Mouse (Mus musculus) left cerebral cortex, adult 2 months (tissue): ENCODE data around the gene Zfp362. TPM values are rescaled to one million over a fixed set of nuclear protein-coding genes. Genes with fewer than 3 reads are reported as not detected.

ENCODE experiments used
- DNase-seq, 2 experiments: peaks; one replicate each; pipeline ENCODE4 v3.0.0; 2021 to 2022; ENCODE audit warnings: low spot score in 2 of 2, mixed read lengths in 1 of 2; ENCODE audit errors: extremely low spot score in 1 of 2
- H3K27ac ChIP-seq: fragments of 200-600 bp; 2 replicates; pipeline ENCODE4 v1.8.1; 2022
- H3K4me3 ChIP-seq: fragments of 200-600 bp; 2 replicates; pipeline ENCODE4 v1.8.1; 2022
- CTCF ChIP-seq: fragments of 200-600 bp; IDR thresholded peaks from 2 replicates; pipeline ENCODE4 v1.8.1; 2022; ENCODE audit warnings: antibody characterized with exemption, mild to moderate bottlenecking, moderate library complexity
- intact Hi-C: fragments of 180-260 bp; cut with DNase I; formaldehyde crosslinking; loops from one replicate; pipeline ENCODE4 v1.15.1; 2025
- total RNA-seq, 2 experiments: library from RNA; stranded (reverse); gene quantifications; 2 replicates each; pipeline ENCODE4 v1.2.3; 2021

Zfp362 gene
- total RNA-seq, 2 experiments from 2014 or later: 27.1 to 28.1 TPM

DNA sequence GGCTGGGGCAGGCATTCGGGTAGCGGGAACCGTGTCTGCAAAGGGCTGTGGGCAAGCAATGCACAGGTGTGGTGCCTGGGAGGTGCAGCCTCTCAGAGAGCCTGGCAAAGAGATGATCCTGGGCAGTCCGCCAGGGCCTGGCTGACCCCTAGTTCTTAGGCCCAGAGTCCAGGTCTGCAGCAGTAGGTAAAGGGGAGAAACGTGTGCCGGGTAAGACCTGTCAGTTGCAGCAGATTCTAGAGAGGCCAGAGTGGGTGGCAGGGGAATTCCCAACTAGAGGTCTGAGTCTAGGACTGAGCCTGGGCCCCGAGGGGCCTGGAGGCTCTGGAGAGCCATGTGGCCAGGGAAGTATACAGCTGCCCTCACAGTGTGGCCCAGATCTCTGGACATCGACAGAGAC, 11.6 kb downstream of the Zfp362 start:
- no peak for TF ChIP-seq CTCF
- no peak overlapping the region for H3K4me3 ChIP-seq
- DNase-seq: no peak
- H3K27ac ChIP-seq: no peak overlapping the region
- intact Hi-C loops: no loop called here

DNA sequence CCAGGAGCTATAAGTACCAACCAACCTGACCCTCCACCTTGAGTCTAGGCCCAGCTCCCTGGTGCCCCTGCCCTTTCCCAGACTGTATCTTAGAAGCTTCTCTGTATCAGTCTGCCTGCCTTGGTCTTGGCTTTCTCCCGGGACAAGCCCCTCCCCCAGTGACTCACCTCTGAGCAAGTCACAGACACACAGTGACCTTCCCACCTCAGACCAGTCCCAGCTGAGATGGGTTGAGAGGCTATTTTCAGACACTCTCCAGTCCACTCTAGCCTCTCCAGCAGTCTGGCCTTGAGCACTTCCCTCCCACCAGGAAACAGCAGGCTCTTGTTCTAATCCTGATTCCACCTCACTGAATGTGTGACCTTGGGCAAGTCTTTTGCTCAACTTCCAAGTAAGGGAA, 12.1 kb downstream of the Zfp362 start:
- no peak for DNase-seq
- intact Hi-C loops: no loop called here
- H3K4me3 ChIP-seq: no peak overlapping the region
- no peak for TF ChIP-seq CTCF
- H3K27ac ChIP-seq: no peak overlapping the region

DNA sequence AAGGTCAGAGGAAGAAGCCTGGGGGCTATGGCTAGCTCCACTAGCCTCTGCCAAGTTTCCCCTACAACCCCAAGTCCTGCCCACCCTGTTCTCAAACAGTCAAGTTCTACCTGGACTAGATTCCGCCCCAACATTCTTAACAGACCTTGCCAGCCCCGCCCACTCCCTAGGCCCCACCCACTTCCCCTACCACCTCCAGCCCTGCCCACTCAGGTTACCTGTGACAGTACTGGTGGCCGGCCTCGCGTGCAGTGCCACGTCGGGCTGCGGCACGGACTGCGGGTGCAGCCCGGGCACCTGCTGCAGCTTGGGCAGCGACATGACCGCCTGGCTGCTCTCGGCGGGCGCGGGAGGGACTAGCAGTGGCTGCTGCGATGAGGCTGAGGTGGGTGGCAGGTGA, 16.2 kb downstream of the Zfp362 start:
- intact Hi-C loops: no loop called here

DNA sequence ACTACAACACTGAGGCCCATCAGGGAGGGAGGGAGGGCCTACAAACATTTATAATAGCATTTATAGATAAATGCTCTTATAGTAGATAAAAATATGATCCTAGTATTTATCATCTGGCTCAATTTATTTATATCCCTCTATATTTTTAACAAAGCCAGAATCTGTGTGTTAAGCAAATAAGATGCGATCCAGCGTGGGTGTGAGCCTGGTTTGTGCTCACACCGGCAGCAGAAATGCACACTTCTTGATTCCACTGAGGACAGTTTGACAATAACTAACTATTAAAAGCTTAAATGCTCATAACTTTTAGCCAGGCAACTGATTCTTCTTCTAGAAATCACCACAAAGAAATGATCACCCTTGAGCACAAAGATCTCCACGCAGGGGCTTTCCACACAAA, 17.7 kb downstream of the Zfp362 start:
- TF ChIP-seq CTCF: no peak
- DNase-seq: no peak
- intact Hi-C loops: no loop called here
- no peak overlapping the region for H3K4me3 ChIP-seq
- H3K27ac ChIP-seq: no peak overlapping the region

More for the DNA sequence above, 16.2 kb downstream of the Zfp362 start:
- TF ChIP-seq CTCF: no peak
- H3K4me3 ChIP-seq: no peak overlapping the region
- no peak overlapping the region for H3K27ac ChIP-seq
- DNase-seq: no peak

DNA sequence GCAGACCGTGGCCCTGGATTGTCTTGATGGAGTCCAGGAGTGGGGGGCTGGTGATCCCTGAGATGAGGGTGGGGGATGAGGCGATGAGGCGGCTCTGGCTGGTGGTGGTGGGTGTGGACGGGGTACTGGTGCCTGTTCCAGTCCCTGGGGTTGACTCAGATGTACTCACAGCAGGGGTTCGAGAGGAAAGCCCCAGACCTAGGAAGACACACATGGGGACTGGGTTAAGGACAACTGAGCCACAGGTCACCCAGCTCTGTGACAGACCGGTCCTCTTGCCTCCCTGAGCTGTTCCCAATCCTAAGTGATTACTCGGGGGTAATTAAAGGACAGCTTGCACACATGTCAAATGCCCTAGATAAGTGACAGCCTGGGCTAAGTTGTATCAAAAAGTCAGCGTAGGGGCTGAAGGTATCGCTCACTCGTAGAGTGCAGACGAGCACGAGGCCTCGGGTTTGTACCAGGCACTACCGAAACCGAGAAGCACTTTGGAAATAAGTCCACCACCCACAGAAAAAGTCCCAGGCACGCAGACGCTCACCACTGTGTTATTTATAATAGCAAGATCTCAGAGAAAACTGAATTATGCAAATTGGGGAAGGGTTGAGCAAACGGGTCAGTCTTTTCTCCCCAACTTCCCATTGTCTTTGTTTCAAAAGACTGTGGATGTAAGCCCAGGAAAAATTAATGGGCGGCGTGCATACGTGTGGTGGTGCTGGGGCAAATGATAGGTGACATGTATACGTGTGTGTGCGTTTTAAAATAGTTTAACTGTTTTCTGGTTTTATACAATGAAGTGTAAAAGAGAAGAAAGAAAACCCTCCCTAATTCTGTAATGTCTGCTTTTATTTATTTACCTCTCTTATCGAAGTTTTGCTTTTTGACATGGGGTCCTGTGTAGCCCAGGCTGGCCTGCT, 18.6 kb downstream of the Zfp362 start:
- TF ChIP-seq CTCF: no peak
- Histone ChIP-seq H3K27ac (no peak overlapping the region), H3K4me3 (no peak overlapping the region)
- DNase-seq: no peak
- intact Hi-C loops: no loop called here

DNA sequence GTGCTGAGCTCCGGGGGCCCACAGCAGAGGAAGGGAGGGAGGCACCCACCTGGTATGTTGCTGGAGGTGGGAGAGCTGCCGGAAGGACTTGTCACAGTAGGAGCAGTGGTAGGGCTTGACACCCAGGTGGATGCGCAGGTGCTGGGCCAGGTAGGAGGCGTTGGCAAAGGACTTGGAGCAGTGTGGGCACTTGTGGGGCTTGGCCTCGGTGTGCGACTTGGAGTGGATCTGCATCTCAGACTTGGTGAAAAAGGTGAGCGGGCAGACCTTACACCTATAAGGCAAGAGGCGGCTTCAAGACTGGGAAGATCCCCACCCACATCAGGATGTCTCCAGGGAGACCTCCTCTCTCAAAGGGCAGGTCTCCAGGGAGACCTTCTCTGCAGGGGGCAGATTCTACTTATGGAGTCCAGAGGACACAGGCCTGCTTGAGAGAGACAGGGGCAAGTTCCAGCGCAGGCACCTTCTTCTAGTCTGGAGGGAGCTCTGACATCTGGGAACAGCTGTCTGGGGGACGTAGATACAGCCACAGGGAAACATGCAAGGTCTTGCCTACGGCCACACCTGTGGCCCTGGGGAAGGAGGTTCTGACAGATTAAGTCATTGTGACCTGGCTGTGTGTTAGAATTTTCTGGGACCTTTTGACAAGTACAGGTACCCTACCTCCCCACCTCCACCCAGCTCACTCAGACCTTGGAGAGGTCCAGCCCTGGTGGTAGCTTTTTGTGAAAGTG, 19.8 kb downstream of the Zfp362 start:
- Histone ChIP-seq H3K4me3 (no peak overlapping the region), H3K27ac (no peak overlapping the region)
- DNase-seq: no peak
- intact Hi-C loops: no loop called here
- TF ChIP-seq CTCF: no peak

DNA sequence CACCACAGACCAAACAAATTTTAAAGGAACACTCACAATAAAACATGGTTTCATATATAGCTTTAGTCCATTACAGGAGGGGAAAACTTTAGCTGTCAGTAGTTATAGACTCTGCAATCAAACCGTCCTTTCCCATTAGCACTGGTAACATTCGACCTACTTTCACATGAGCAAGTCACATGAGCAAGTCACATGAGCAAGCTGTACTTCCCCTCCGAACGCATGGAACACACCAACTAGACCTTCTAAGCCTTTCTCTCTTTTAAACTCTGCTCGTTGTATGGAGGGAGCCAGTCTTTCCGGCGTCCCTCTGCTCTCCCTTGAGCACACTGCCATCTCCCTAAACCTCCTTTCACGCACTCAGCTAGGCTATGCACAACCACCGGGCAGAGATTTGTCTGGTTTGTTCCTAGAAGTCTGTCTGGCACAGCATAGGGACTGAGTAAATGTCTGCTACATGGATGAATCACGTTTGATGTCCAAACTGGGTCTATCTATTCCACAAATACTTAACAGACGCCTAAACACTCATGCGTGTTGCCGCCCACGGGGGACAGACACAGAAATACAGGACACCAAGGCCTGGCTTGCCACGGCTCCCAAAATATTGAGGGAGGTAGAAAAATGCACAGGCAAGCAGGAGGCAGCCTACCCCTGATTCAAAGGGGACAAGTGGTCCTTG, 20.8 kb downstream of the Zfp362 start:
- DNase-seq: no peak
- intact Hi-C loops: no loop called here
- TF ChIP-seq CTCF: no peak
- no peak overlapping the region for H3K27ac ChIP-seq
- no peak overlapping the region for H3K4me3 ChIP-seq

DNA sequence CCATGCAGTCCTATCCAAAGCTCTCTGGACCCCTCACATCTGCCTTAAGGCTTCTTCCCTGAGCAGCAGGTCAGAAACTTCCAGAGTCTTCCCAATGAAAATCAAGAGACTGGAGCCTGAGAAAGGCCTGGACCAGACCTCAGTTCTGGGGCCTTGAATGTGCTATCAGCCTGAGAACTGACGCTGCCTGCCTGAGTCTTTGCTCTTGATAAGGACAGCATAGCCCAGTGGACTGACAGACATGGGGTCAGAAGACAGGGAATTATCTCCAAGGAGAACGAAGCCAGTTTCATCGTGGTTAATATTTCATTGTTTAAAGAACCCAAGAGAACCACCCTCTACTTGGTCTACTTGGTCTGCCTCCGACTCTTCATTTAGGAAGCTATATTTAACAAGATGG, 23.2 kb downstream of the Zfp362 start:
- H3K4me3 ChIP-seq: no peak overlapping the region
- TF ChIP-seq CTCF: no peak
- no peak for DNase-seq
- intact Hi-C loops: no loop called here
- no peak overlapping the region for H3K27ac ChIP-seq

DNA sequence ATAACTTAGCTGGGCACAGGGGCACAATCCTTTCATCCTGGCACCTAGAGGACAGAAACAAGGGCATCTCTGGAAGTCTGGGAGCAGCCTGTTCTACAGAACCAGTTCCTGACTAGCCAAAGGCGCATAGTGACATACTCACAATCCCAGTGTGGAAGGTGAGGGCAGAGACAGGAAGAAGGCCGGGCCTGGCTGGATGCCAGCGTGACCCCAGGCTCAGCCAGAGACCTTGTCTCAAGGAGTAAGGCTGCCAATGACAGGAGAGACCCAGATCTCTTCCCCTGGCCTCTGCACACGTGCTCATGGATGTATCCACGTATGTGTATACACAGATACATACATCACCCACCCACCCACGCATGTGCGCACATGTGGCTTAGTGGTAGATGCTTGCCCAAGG, 23.8 kb downstream of the Zfp362 start:
- no peak overlapping the region for H3K27ac ChIP-seq
- intact Hi-C loops: no loop called here
- TF ChIP-seq CTCF: no peak
- DNase-seq: no peak
- no peak overlapping the region for H3K4me3 ChIP-seq

DNA sequence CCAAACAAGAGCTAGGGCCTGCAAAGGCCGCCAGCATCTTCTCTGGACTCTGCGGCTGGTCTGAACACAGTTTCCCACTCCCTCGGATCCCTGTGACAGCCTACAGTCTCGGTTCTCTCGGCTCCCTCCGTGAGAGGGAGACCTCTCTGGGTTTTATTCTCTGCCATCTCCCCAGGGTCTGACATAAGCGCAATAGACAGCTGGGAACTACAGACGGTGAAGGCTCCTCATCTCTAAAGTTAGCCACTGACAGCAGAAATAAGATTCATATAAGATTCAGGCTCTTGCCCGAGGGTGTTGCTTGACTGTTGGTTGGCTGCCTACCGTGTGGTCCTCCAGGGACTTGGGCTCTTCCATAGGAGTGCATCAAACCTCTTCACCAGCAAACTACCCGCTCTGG, 28.3 kb downstream of the Zfp362 start:
- no peak for DNase-seq
- TF ChIP-seq CTCF: no peak
- intact Hi-C loops: loop anchor here (2.0 to 5.0 kb wide), 2 partner anchors 80 to 167 kb away; partner anchors contain the start of gene Zscan20
- no peak overlapping the region for H3K4me3 ChIP-seq
- H3K27ac ChIP-seq: peak overlapping the region; percentile 47

DNA sequence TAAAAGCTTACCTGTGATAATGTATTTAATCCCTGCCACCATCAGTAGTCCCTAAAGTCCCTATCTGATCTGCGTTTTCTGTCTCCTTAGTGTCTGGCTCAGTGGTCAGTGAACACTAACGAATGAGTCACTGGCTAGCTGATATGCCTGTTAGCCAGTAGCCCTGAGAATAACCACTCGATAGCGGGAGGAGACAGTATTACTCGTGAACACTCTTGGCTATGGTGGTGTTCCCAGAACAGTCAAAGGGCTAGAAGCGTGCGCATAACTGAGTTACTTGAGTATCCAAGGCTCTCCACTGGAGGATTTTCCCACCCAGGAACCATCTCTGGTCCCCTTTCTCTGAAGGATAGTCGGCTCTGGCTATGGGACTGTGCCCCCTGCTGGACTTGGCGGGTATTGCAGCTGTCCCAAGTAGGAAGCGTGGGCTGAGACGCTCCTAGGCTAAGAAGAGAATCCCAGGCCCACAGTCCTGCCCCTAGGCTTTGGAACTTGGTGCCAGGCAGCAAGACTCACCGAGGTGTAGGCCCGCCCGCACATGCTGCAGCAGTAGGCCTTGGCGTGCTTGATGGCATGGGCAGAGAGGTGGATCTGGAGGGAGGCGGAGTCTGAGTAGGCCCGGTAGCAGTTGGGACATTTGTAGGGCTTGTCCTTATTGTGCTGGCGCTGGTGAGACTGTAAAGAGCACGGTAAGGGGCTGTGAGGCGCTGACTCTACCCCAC, 29.1 kb downstream of the Zfp362 start:
- DNase-seq: peak; percentile 64 to 78
- intact Hi-C loops: loop anchor here (1.0 to 5.0 kb wide), 3 partner anchors 65 to 166 kb away; partner anchors contain the start of gene Zscan20
- peak; percentile 97 for TF ChIP-seq CTCF
- no peak overlapping the region for H3K4me3 ChIP-seq
- H3K27ac ChIP-seq: peak overlapping the region; percentile 47; the same call in 1 of the 2 replicates
